Mouse (Mus musculus): ENCODE data around the gene Kctd21. TPM values are rescaled to one million over a fixed set of nuclear protein-coding genes. Genes with fewer than 3 reads are reported as not detected.

Gene Kctd21
- polyA plus RNA-seq, 1 experiment from 2014 or later = 4.4 TPM

- Histone ChIP-seq H3K27me3 (ENCODE audit: low read depth, poor library complexity, severe bottlenecking) (no peaks in the 10 kb centered on the region), H3K4me3 (no peak overlapping the region), H3K4me1 (peaks cover 8% of the 10 kb centered on the region; the same call in 1 of the 2 replicates), H3K9me3 (replicated peaks) (no peaks in the 10 kb centered on the region; the same call in 1 of the 2 replicates), H3K27ac (replicated peaks) (no peak overlapping the region), H3K36me3 (peaks cover 7% of the 10 kb centered on the region; the same call in 1 of the 2 replicates)
- no peak for DNase-seq (ENCODE audit: low spot score)
- WGBS = 89% methylated on average over 2 of the region's 2 CpGs
Observed at GRCm38 (mm10) chr7:97342961-97343360, 10.8 kb downstream of the Kctd21 start.

GRCm38 (mm10) chr7:97344655-97345054, 12.5 kb downstream of the Kctd21 start:
- Histone ChIP-seq H3K4me3 (no peak overlapping the region), H3K9me3 (replicated peaks) (no peaks in the 10 kb centered on the region; the same call in 1 of the 2 replicates), H3K36me3 (peaks cover 7% of the 10 kb centered on the region; the same call in 1 of the 2 replicates), H3K4me1 (peaks cover 8% of the 10 kb centered on the region; the same call in 1 of the 2 replicates), H3K27me3 (ENCODE audit: low read depth, poor library complexity, severe bottlenecking) (no peaks in the 10 kb centered on the region), H3K27ac (replicated peaks) (no peak overlapping the region)
- no peak for DNase-seq (ENCODE audit: low spot score)
- WGBS = 83% methylated on average over 2 of the region's 2 CpGs

- no peak for DNase-seq (ENCODE audit: low spot score)
- Histone ChIP-seq H3K4me3 (no peak overlapping the region), H3K36me3 (peaks cover 7% of the 10 kb centered on the region; the same call in 1 of the 2 replicates), H3K27ac (replicated peaks) (no peak overlapping the region; the same call in 1 of the 2 replicates), H3K9me3 (replicated peaks) (no peaks in the 10 kb centered on the region), H3K27me3 (ENCODE audit: low read depth, poor library complexity, severe bottlenecking) (no peaks in the 10 kb centered on the region), H3K4me1 (peaks cover 8% of the 10 kb centered on the region; the same call in 1 of the 2 replicates)
- 70% methylated on average over 10 of the region's 10 CpGs for WGBS
Observed at GRCm38 (mm10) chr7:97345229-97345871, 13.2 kb downstream of the Kctd21 start.

- Histone ChIP-seq H3K4me3 (no peak overlapping the region), H3K27ac (replicated peaks) (no peak overlapping the region), H3K27me3 (ENCODE audit: low read depth, poor library complexity, severe bottlenecking) (no peaks in the 10 kb centered on the region), H3K4me1 (peaks cover 12% of the 10 kb centered on the region; the same call in 1 of the 2 replicates), H3K36me3 (peaks cover 7% of the 10 kb centered on the region; the same call in 1 of the 2 replicates), H3K9me3 (replicated peaks) (no peaks in the 10 kb centered on the region)
- 81% methylated on average over 9 of the region's 9 CpGs for WGBS
- DNase-seq (ENCODE audit: low spot score) = no peak
Observed at GRCm38 (mm10) chr7:97346111-97346821, 14.1 kb downstream of the Kctd21 start.

GRCm38 (mm10) chr7:97346822-97347166, 14.7 kb downstream of the Kctd21 start:
- WGBS = 81% methylated on average over 4 of the region's 4 CpGs
- Histone ChIP-seq H3K27me3 (ENCODE audit: low read depth, poor library complexity, severe bottlenecking) (no peaks in the 10 kb centered on the region), H3K4me1 (peaks cover 15% of the 10 kb centered on the region; the same call in 1 of the 2 replicates), H3K9me3 (replicated peaks) (no peaks in the 10 kb centered on the region), H3K36me3 (peaks cover 7% of the 10 kb centered on the region; the same call in 1 of the 2 replicates), H3K4me3 (no peak overlapping the region), H3K27ac (replicated peaks) (no peak overlapping the region)
- DNase-seq (ENCODE audit: low spot score) = no peak

GRCm38 (mm10) chr7:97347464-97347863, 15.3 kb downstream of the Kctd21 start:
- no peak overlapping the region for H3K27ac ChIP-seq (replicated peaks)
- H3K4me1 ChIP-seq = peaks cover 16% of the 10 kb centered on the region; the same call in 1 of the 2 replicates
- peaks cover 7% of the 10 kb centered on the region; the same call in 1 of the 2 replicates for H3K36me3 ChIP-seq
- no peak for DNase-seq (ENCODE audit: low spot score)
- H3K4me3 ChIP-seq = no peak overlapping the region
- no peaks in the 10 kb centered on the region for H3K27me3 ChIP-seq (ENCODE audit: low read depth, poor library complexity, severe bottlenecking)
- H3K9me3 ChIP-seq (replicated peaks) = no peaks in the 10 kb centered on the region
- 92% methylated on average over 15 of the region's 15 CpGs for WGBS

- DNase-seq (ENCODE audit: low spot score) = no peak
- Histone ChIP-seq H3K27me3 (ENCODE audit: low read depth, poor library complexity, severe bottlenecking) (no peaks in the 10 kb centered on the region), H3K36me3 (peaks cover 7% of the 10 kb centered on the region; the same call in 1 of the 2 replicates), H3K9me3 (replicated peaks) (no peaks in the 10 kb centered on the region), H3K27ac (replicated peaks) (no peak overlapping the region), H3K4me3 (no peak overlapping the region), H3K4me1 (peaks cover 16% of the 10 kb centered on the region; the same call in 1 of the 2 replicates)
- 84% methylated on average over 3 of the region's 3 CpGs for WGBS
Observed at GRCm38 (mm10) chr7:97348318-97348717, 16.2 kb downstream of the Kctd21 start.

GRCm38 (mm10) chr7:97348836-97349235, 16.7 kb downstream of the Kctd21 start:
- DNase-seq (ENCODE audit: low spot score) = no peak
- WGBS = 84% methylated on average over 5 of the region's 5 CpGs
- no peak overlapping the region for H3K27ac ChIP-seq (replicated peaks)

GRCm38 (mm10) chr7:97349438-97349837, 17.3 kb downstream of the Kctd21 start:
- Histone ChIP-seq H3K9me3 (replicated peaks) (no peaks in the 10 kb centered on the region), H3K27me3 (ENCODE audit: low read depth, poor library complexity, severe bottlenecking) (no peaks in the 10 kb centered on the region), H3K27ac (replicated peaks) (no peak overlapping the region), H3K36me3 (peaks cover 7% of the 10 kb centered on the region; the same call in 1 of the 2 replicates), H3K4me1 (peaks cover 16% of the 10 kb centered on the region; the same call in 1 of the 2 replicates), H3K4me3 (no peak overlapping the region)
- 90% methylated on average over 6 of the region's 6 CpGs for WGBS
- DNase-seq (ENCODE audit: low spot score) = no peak

More at GRCm38 (mm10) chr7:97348836-97349235, 16.7 kb downstream of the Kctd21 start:
- Histone ChIP-seq H3K4me3 (no peak overlapping the region), H3K4me1 (peaks cover 16% of the 10 kb centered on the region; the same call in 1 of the 2 replicates), H3K27me3 (ENCODE audit: low read depth, poor library complexity, severe bottlenecking) (no peaks in the 10 kb centered on the region), H3K9me3 (replicated peaks) (no peaks in the 10 kb centered on the region), H3K36me3 (peaks cover 7% of the 10 kb centered on the region; the same call in 1 of the 2 replicates)

- no peaks in the 10 kb centered on the region for H3K27me3 ChIP-seq (ENCODE audit: low read depth, poor library complexity, severe bottlenecking)
- no peaks in the 10 kb centered on the region for H3K9me3 ChIP-seq (replicated peaks)
- DNase-seq (ENCODE audit: low spot score) = no peak
- H3K27ac ChIP-seq (replicated peaks) = no peak overlapping the region; the same call in 1 of the 2 replicates
- WGBS = 83% methylated on average over 5 of the region's 5 CpGs
- no peak overlapping the region for H3K4me3 ChIP-seq
- peaks cover 14% of the 10 kb centered on the region; the same call in 1 of the 2 replicates for H3K4me1 ChIP-seq
- peaks cover 7% of the 10 kb centered on the region; the same call in 1 of the 2 replicates for H3K36me3 ChIP-seq
Observed at GRCm38 (mm10) chr7:97350891-97351290, 18.8 kb downstream of the Kctd21 start.

- WGBS = 91% methylated on average over 11 of the region's 11 CpGs
- Histone ChIP-seq H3K36me3 (peaks cover 7% of the 10 kb centered on the region; the same call in 1 of the 2 replicates), H3K4me3 (no peak overlapping the region), H3K9me3 (replicated peaks) (no peaks in the 10 kb centered on the region), H3K4me1 (peaks cover 14% of the 10 kb centered on the region; the same call in 1 of the 2 replicates), H3K27me3 (ENCODE audit: low read depth, poor library complexity, severe bottlenecking) (no peaks in the 10 kb centered on the region), H3K27ac (replicated peaks) (no peak overlapping the region)
- no peak for DNase-seq (ENCODE audit: low spot score)
Observed at GRCm38 (mm10) chr7:97351792-97352513, 19.8 kb downstream of the Kctd21 start.

GRCm38 (mm10) chr7:97353356-97353755, 21.2 kb downstream of the Kctd21 start:
- DNase-seq (ENCODE audit: low spot score) = no peak
- Histone ChIP-seq H3K27me3 (ENCODE audit: low read depth, poor library complexity, severe bottlenecking) (no peaks in the 10 kb centered on the region), H3K4me1 (peaks cover 14% of the 10 kb centered on the region; the same call in 1 of the 2 replicates), H3K4me3 (no peak overlapping the region), H3K9me3 (replicated peaks) (no peaks in the 10 kb centered on the region), H3K36me3 (no peaks in the 10 kb centered on the region), H3K27ac (replicated peaks) (no peak overlapping the region)
- 91% methylated on average over 6 of the region's 6 CpGs for WGBS
